Mouse (Mus musculus): ENCODE results near the gene Krt25. TPM values are rescaled to one million over a fixed set of nuclear protein-coding genes. Genes with fewer than 3 reads are reported as not detected.

Krt25 gene
- polyA plus RNA-seq (2014; fragmentation: Illumina TruSeq; extraction: RNeasy Lipid Tissue Mini Kit (QIAGEN cat#74804); ENCODE audit: low read depth, low replicate concordance) = not detected

DNA sequence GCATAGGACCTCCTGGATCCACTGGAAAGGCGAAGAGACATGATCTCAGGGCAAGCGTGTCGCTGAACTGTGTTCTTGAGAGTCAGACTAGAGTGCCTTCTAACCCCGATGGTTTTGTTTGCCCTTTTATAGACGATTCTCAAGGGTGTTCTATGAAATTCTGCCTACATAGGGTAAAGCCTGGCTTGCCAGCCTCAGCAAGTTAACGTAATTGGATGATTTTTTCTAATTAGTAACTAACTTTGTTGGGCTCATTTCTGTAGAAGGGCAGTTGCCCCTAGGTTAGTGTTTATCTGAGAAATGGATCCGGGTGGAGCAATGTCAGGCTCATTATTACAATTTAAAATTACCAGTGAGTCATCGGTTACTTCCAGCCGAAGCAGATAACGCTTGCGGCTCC is at the start of gene Krt25:
TSS of gene Krt25 (minus strand) at position 101 of the 400 bp plus-strand sequence.

GRCm38 (mm10) chr11:99351004-99351403 is 28.3 kb upstream of the Krt25 start, which contains the start of gene Krt27:
TSS of gene Krt27 (minus strand) at chr11:99351104.

GRCm38 (mm10) chr11:99337866-99338265 is 15.1 kb upstream of the Krt25 start, which contains the start of gene Krt26:
TSS of gene Krt26 (minus strand) at chr11:99337966.

DNA sequence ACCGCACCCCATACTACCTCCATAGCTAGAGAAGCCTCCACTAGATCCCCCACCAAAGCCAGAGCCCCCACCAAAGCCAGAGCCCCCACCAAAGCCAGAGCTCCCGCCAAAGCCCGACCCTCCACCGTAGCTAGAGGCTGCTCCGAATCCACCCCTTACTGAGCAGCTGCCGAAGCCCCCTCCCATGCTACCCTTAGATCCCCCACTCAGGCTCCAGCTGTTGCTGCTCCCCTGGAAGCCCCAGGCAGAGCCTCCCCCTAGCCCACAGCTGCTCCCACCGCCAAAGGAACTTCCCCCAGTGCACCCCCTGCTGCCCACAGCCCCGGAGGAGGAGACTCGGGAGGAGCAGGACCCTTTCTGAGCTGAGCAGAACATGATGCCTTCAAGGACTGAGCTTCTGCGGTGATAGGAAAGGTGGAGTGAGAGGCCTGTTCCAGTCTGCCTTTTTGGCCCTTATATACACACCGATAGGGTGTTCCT is 37.9 kb downstream of the Krt25 start, which contains the start of gene Krt24:
TSS of gene Krt24 (minus strand) at position 430 of the 480 bp plus-strand sequence.

Other genes starting within 250 kb of the Krt25 start
- gene Tns4, start 233.6 kb downstream of the Krt25 start, polyA plus RNA-seq (2014; fragmentation: Illumina TruSeq; extraction: RNeasy Lipid Tissue Mini Kit (QIAGEN cat#74804); ENCODE audit: low read depth, low replicate concordance) = 44.7 TPM
- 0.57 TPM for gene Ccr7, start 167.9 kb downstream of the Krt25 start, polyA plus RNA-seq (2014; fragmentation: Illumina TruSeq; extraction: RNeasy Lipid Tissue Mini Kit (QIAGEN cat#74804); ENCODE audit: low read depth, low replicate concordance)
- gene Smarce1, start 91.9 kb downstream of the Krt25 start, polyA plus RNA-seq (2014; fragmentation: Illumina TruSeq; extraction: RNeasy Lipid Tissue Mini Kit (QIAGEN cat#74804); ENCODE audit: low read depth, low replicate concordance) = 168 TPM
- gene Krt222, start 78.9 kb downstream of the Krt25 start, polyA plus RNA-seq (2014; fragmentation: Illumina TruSeq; extraction: RNeasy Lipid Tissue Mini Kit (QIAGEN cat#74804); ENCODE audit: low read depth, low replicate concordance) = 3.2 TPM
- gene Krt24, start 37.7 kb downstream of the Krt25 start, polyA plus RNA-seq (2014; fragmentation: Illumina TruSeq; extraction: RNeasy Lipid Tissue Mini Kit (QIAGEN cat#74804); ENCODE audit: low read depth, low replicate concordance) = not detected
- gene Krt26, start 15.0 kb upstream of the Krt25 start, polyA plus RNA-seq (2014; fragmentation: Illumina TruSeq; extraction: RNeasy Lipid Tissue Mini Kit (QIAGEN cat#74804); ENCODE audit: low read depth, low replicate concordance) = not detected
- not detected for gene Krt27, start 28.2 kb upstream of the Krt25 start, polyA plus RNA-seq (2014; fragmentation: Illumina TruSeq; extraction: RNeasy Lipid Tissue Mini Kit (QIAGEN cat#74804); ENCODE audit: low read depth, low replicate concordance)
- not detected for gene Krt28, start 52.0 kb upstream of the Krt25 start, polyA plus RNA-seq (2014; fragmentation: Illumina TruSeq; extraction: RNeasy Lipid Tissue Mini Kit (QIAGEN cat#74804); ENCODE audit: low read depth, low replicate concordance)
- gene Krt10, start 66.4 kb upstream of the Krt25 start, polyA plus RNA-seq (2014; fragmentation: Illumina TruSeq; extraction: RNeasy Lipid Tissue Mini Kit (QIAGEN cat#74804); ENCODE audit: low read depth, low replicate concordance) = 17.3 TPM
- 0.47 TPM for gene Krt12, start 99.3 kb upstream of the Krt25 start, polyA plus RNA-seq (2014; fragmentation: Illumina TruSeq; extraction: RNeasy Lipid Tissue Mini Kit (QIAGEN cat#74804); ENCODE audit: low read depth, low replicate concordance)
- 486 TPM for gene Krt20, start 115.2 kb upstream of the Krt25 start, polyA plus RNA-seq (2014; fragmentation: Illumina TruSeq; extraction: RNeasy Lipid Tissue Mini Kit (QIAGEN cat#74804); ENCODE audit: low read depth, low replicate concordance)
- 3.1 TPM for gene Krt23, start 170.2 kb upstream of the Krt25 start, polyA plus RNA-seq (2014; fragmentation: Illumina TruSeq; extraction: RNeasy Lipid Tissue Mini Kit (QIAGEN cat#74804); ENCODE audit: low read depth, low replicate concordance)
- not detected for gene Krt39, start 198.4 kb upstream of the Krt25 start, polyA plus RNA-seq (2014; fragmentation: Illumina TruSeq; extraction: RNeasy Lipid Tissue Mini Kit (QIAGEN cat#74804); ENCODE audit: low read depth, low replicate concordance)
- gene Krt40, start 220.2 kb upstream of the Krt25 start, polyA plus RNA-seq (2014; fragmentation: Illumina TruSeq; extraction: RNeasy Lipid Tissue Mini Kit (QIAGEN cat#74804); ENCODE audit: low read depth, low replicate concordance) = not detected
- not detected for gene Krtap3-3, start 227.9 kb upstream of the Krt25 start, polyA plus RNA-seq (2014; fragmentation: Illumina TruSeq; extraction: RNeasy Lipid Tissue Mini Kit (QIAGEN cat#74804); ENCODE audit: low read depth, low replicate concordance)
- gene Krtap3-2, start 233.9 kb upstream of the Krt25 start, polyA plus RNA-seq (2014; fragmentation: Illumina TruSeq; extraction: RNeasy Lipid Tissue Mini Kit (QIAGEN cat#74804); ENCODE audit: low read depth, low replicate concordance) = not detected
- not detected for gene Gm11939, start 236.5 kb upstream of the Krt25 start, polyA plus RNA-seq (2014; fragmentation: Illumina TruSeq; extraction: RNeasy Lipid Tissue Mini Kit (QIAGEN cat#74804); ENCODE audit: low read depth, low replicate concordance)
- not detected for gene Krtap3-1, start 243.7 kb upstream of the Krt25 start, polyA plus RNA-seq (2014; fragmentation: Illumina TruSeq; extraction: RNeasy Lipid Tissue Mini Kit (QIAGEN cat#74804); ENCODE audit: low read depth, low replicate concordance)

Data from sigmoid colon, adult 10 weeks (tissue).